Mouse (Mus musculus) MEL (cell line): ENCODE data around the gene Ankfy1. TPM values are rescaled to one million over a fixed set of nuclear protein-coding genes. Genes with fewer than 3 reads are reported as not detected.

Experiments
- DNase-seq: peaks from one replicate; pipeline ENCODE4 v3.0.0; 2011; ENCODE audit warnings: low read depth, low spot score
- H3K27ac ChIP-seq: 2 replicates; pipeline ENCODE4 v1.5.1; 2012; ENCODE audit warnings: low read depth, mild to moderate bottlenecking, control low read depth, low read length, moderate library complexity; ENCODE audit not compliant: control insufficient read depth
- H3K27me3 ChIP-seq, 2 experiments: fragments of 150-350 bp in 1 of 2; sonication (generic) in 1 of 2; 2 replicates each; pipeline ENCODE4 v1.6.1; 2012; ENCODE audit warnings: low read length in 2 of 2, mild to moderate bottlenecking in 2 of 2, improper control_type of control experiment in 1 of 2, moderate library complexity in 1 of 2; ENCODE audit not compliant: insufficient read depth in 2 of 2, control insufficient read depth in 1 of 2
- H3K36me3 ChIP-seq, 2 experiments: 2 replicates each; pipeline ENCODE4 v1.6.1; 2012 to 2014; ENCODE audit warnings: low read length in 2 of 2, improper control_type of control experiment in 1 of 2, inconsistent platforms in 1 of 2, mild to moderate bottlenecking in 1 of 2; ENCODE audit not compliant: insufficient read depth in 2 of 2, control insufficient read depth in 1 of 2
- H3K4me1 ChIP-seq, 2 experiments: fragments of 150-350 bp in 1 of 2; sonication (generic) in 1 of 2; 2 replicates each; pipeline ENCODE4 v1.6.1; 2012; ENCODE audit warnings: low read length in 2 of 2, improper control_type of control experiment in 1 of 2, mild to moderate bottlenecking in 1 of 2; ENCODE audit not compliant: insufficient read depth in 2 of 2, control insufficient read depth in 1 of 2
- H3K4me3 ChIP-seq, 2 experiments: fragments of 150-350 bp in 1 of 2; sonication (generic) in 1 of 2; 2 replicates each; pipeline ENCODE4 v1.5.1; 2012; ENCODE audit warnings: low read depth in 2 of 2, low read length in 2 of 2, mild to moderate bottlenecking in 2 of 2, moderate library complexity in 2 of 2, control low read depth in 1 of 2, improper control_type of control experiment in 1 of 2; ENCODE audit not compliant: control insufficient read depth in 1 of 2, insufficient read depth in 1 of 2
- H3K79me2 ChIP-seq: 2 replicates; pipeline ENCODE4 v1.6.1; 2012; ENCODE audit warnings: mild to moderate bottlenecking, low read length, moderate library complexity; ENCODE audit not compliant: control insufficient read depth, poor library complexity, insufficient read depth
- H3K9ac ChIP-seq: 2 replicates; pipeline ENCODE4 v1.6.1; 2012; ENCODE audit warnings: low read depth, mild to moderate bottlenecking, control low read depth, low read length, moderate library complexity; ENCODE audit not compliant: control insufficient read depth, poor library complexity, severe bottlenecking
- H3K9me3 ChIP-seq: fragments of 150-350 bp; sonication (generic); replicated peaks from 2 replicates; pipeline ENCODE4 v1.6.1; 2012; ENCODE audit warnings: mild to moderate bottlenecking, low read length, improper control_type of control experiment, moderate library complexity; ENCODE audit not compliant: insufficient read depth
- KAT2A ChIP-seq: conservative IDR thresholded peaks from 2 replicates; pipeline ENCODE4 v1.6.1; 2012; ENCODE audit warnings: low read depth, low read length, improper control_type of control experiment, inconsistent platforms
- polyA plus RNA-seq, 2 experiments: library from polyadenylated mRNA; stranded (reverse) in 1 of 2; unstranded in 1 of 2; fragments of >175 nt in 1 of 2; fragments of >200 nt in 1 of 2; gene quantifications; 2 replicates each; pipeline versions ENCODE4 v1.2.1 to v1.2.4; 2012; ENCODE audit warnings: low replicate concordance in 2 of 2, low read depth in 1 of 2; ENCODE audit not compliant: insufficient read length in 2 of 2, insufficient read depth in 1 of 2, missing spikeins in 1 of 2
- total RNA-seq: library from RNA; depleted of rRNA; stranded (reverse); fragments of 300-350 nt; gene quantifications from 2 replicates; pipeline ENCODE4 v1.2.3, GENCODE M21; 2012; rRNA removed

The Ankfy1 gene
- total and polyA plus RNA-seq, 3 experiments, result 60.6 to 153 (median 148) TPM

GRCm38 (mm10) chr11:72821041-72821440, 131.2 kb downstream of the Ankfy1 start:
- DNase-seq, result no peak
- TF ChIP-seq KAT2A, result no peak
- TF ChIP-seq, all 39 proteins: peak for 0
- Histone ChIP-seq H3K36me3 (peaks cover 0 to 41% of the 10 kb centered on the region in 2 experiments; a peak in 2 of 4 replicates), H3K79me2 (no peaks in the 10 kb centered on the region), H3K9me3 (no peaks in the 10 kb centered on the region), H3K27ac (no peak overlapping the region), H3K4me1 (no peaks in the 10 kb centered on the region), H3K9ac (no peak overlapping the region), H3K27me3 (no peaks in the 10 kb centered on the region), H3K4me3 (no peak overlapping the region)

Other genes with a start within 250 kb of the Ankfy1 start
- 328 and 344 TPM in 2 replicates for gene Mybbp1a, start 248.7 kb upstream of the Ankfy1 start, total RNA-seq
- gene Mybbp1a, start 248.7 kb upstream of the Ankfy1 start, polyA plus RNA-seq, result 1,000 to 10,000 TPM in 1 of 2 experiments, 100 to 1,000 TPM in 1; 602 to 3,394 TPM
- 0.33 and 0.58 TPM in 2 replicates for gene Spns2, start 200.1 kb upstream of the Ankfy1 start, total RNA-seq
- 1 to 10 TPM in 1 of 2 experiments, not detected in 1; 3.0 TPM for gene Spns2, start 200.1 kb upstream of the Ankfy1 start, polyA plus RNA-seq
- gene Spns3, start 139.5 kb upstream of the Ankfy1 start, total RNA-seq, result 5.2 and 10.6 TPM in 2 replicates
- gene Spns3, start 139.5 kb upstream of the Ankfy1 start, polyA plus RNA-seq, result 10 to 100 TPM in 1 of 2 experiments, not detected in 1; 12.7 TPM
- gene Ube2g1, start 82.7 kb upstream of the Ankfy1 start, total RNA-seq, result 26.6 and 29.2 TPM in 2 replicates
- gene Ube2g1, start 82.7 kb upstream of the Ankfy1 start, polyA plus RNA-seq, result 10 to 100 TPM; 38.0 to 38.1 TPM
- gene Cyb5d2, start 106.1 kb downstream of the Ankfy1 start, total RNA-seq, result 5.9 and 7.2 TPM in 2 replicates
- 1 to 10 TPM in 1 of 2 experiments, not detected in 1; 4.6 TPM for gene Cyb5d2, start 106.1 kb downstream of the Ankfy1 start, polyA plus RNA-seq
- 11.8 and 13.3 TPM in 2 replicates for gene Zzef1, start 106.2 kb downstream of the Ankfy1 start, total RNA-seq
- 10 to 100 TPM in 1 of 2 experiments, not detected in 1; 17.6 TPM for gene Zzef1, start 106.2 kb downstream of the Ankfy1 start, polyA plus RNA-seq